Mouse (Mus musculus): Measurements from ENCODE around the gene Rps3a1.
"Not testable (repeated sequence)": the region's sequence is repeated elsewhere in the genome, so short reads cannot be mapped to it uniquely, and the experiment has no call there.

Rps3a1 gene

GRCm38 (mm10) chr3:86114659-86115338, 27.7 kb downstream of the Rps3a1 start:
- DNase-seq (ENCODE audit: low read depth, low spot score) = no peak

DNA sequence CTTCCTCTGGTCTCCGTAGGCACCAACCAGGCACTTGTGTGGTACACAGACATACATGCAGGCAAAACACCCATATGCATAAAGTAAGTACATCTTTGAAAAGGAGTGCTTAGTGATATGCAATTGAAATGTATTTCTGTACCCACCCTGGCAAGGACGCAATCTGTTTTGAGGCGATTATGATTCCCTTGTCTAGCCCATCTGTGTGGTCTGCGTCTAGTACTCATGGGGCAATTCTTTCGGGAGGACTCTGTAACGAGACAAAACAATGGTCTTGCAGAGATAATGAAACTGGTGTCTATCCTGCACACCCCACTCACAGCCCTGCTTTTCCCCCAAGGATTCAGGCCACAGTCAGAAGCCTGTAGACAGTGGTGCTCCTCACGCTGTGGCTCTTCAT, 29.7 kb downstream of the Rps3a1 start:
- DNase-seq (ENCODE audit: low read depth, low spot score) = no peak

- no peak for DNase-seq (ENCODE audit: low read depth, low spot score)
Measured at GRCm38 (mm10) chr3:86110077-86110476, 32.4 kb downstream of the Rps3a1 start.

DNA sequence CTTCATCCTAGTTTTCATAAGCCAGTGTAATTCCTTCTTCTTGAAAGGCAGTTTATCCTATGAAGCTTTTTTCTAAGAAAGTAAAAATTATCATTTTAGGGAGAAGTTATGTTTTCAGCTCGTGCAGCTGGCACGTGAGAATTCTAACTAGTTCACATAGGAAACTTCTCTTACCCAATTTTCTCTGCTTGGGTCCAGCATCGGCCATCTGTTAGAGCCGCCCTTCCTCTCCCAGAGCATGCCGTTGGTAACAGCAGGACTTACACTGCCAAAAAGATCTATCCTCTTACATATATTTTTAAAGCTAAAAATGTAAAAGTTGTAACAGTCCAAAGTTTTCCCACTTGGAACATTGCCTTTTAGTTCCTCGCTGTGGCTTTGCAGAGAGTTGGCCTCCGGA, 33.4 kb downstream of the Rps3a1 start:
- DNase-seq (ENCODE audit: low read depth, low spot score) = no peak

DNA sequence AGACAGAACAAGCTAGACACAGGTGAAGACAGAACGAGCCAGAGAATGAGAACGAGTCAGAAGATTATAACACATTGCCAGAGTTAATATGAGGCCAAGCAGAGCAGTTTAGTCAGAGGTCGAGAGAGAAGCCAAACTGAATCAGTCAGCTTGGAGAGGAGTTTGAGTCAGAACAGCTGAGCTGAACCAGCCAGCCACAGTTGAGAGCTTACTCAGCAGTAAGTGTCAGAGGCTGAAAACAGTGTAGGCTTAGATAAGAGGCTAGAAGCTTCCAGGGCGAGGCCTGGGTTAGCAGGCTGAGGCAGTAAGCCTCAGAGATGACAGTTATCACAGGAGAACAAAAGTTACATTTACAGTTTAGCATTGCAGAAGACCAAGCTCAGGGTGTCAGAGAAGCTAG, 33.9 kb downstream of the Rps3a1 start:
- peak; percentile 25 for DNase-seq (ENCODE audit: low read depth, low spot score)

- DNase-seq (ENCODE audit: low read depth, low spot score) = no peak
Measured at GRCm38 (mm10) chr3:86107637-86108539, 34.6 kb downstream of the Rps3a1 start.

GRCm38 (mm10) chr3:86106086-86106632, 36.3 kb downstream of the Rps3a1 start:
- DNase-seq (ENCODE audit: low read depth, low spot score) = no peak

DNA sequence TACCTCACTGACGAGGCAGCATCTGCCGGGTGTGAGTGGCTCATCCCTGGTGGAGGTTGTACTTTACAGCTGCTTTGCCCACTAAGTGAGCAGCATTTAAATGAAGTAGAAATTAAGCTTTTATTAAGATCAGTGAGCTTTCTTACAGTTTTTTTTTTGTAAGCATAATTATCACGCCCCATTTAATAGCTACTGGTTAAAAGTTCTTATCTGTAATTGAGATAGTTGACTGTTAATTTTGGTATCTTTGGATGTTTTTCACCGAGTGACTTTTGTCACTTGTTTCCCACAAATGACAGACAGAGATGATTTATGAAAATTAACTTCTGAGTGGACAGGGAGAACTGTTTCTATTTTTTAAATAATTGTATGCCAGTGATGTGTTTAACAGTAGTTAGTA, 37.6 kb downstream of the Rps3a1 start:
- no peak for DNase-seq (ENCODE audit: low read depth, low spot score)

- not testable (repeated sequence) for DNase-seq (ENCODE audit: low read depth, low spot score)
Measured at GRCm38 (mm10) chr3:86104433-86104832, 38.1 kb downstream of the Rps3a1 start.

GRCm38 (mm10) chr3:86103449-86104291, 38.8 kb downstream of the Rps3a1 start:
- DNase-seq (ENCODE audit: low read depth, low spot score) = no peak

- DNase-seq (ENCODE audit: low read depth, low spot score) = no peak
Measured at GRCm38 (mm10) chr3:86101956-86102355, 40.5 kb downstream of the Rps3a1 start.

DNA sequence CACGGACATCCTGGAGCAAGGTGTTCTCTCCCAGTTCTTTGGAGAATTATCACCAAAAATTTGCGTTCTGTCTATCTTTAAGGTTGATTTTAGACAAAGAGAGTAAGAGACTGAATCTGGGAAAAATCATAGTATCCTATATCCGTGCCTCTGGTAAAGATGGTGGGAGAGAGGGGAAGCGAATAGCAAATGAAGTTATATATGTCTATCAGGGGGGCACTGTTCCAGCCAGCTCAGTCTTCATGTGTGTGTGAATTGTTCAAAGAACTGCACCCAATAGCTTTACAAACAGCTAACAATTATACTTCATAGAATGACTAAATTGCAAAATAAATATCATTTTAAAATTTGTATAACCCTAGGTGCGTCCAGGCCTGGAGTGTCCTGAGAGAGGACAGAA, 48.6 kb downstream of the Rps3a1 start:
- DNase-seq (ENCODE audit: low read depth, low spot score) = no peak

- DNase-seq (ENCODE audit: low read depth, low spot score) = no peak
Measured at GRCm38 (mm10) chr3:86093213-86093845, 49.2 kb downstream of the Rps3a1 start.

Measured in 3T3-L1 (cell line).